Mouse (Mus musculus) brain, embryonic 14.5 days (tissue): ENCODE measurements around the gene Prkca. TPM values are rescaled to one million over a fixed set of nuclear protein-coding genes. Genes with fewer than 3 reads are reported as not detected.
A peak's percentile ranks its signal among the peaks of the same experiment; 100 is the strongest.

Experiments used
- DNase-seq: peaks from one replicate; pipeline ENCODE4 v3.0.0-alpha.2; 2011; ENCODE audit warnings: low read depth
- CTCF ChIP-seq: fragments of 200-500 bp; IDR thresholded peaks from 2 replicates; pipeline ENCODE4 v1.5.1; 2012; ENCODE audit warnings: inconsistent platforms, mild to moderate bottlenecking, moderate library complexity, borderline replicate concordance; ENCODE audit not compliant: insufficient read depth, insufficient read length; ENCODE audit errors: extremely low read depth
- POLR2A ChIP-seq: fragments of 200-500 bp; IDR thresholded peaks from 2 replicates; pipeline ENCODE4 v1.6.1; 2012; ENCODE audit warnings: mild to moderate bottlenecking, inconsistent platforms, borderline replicate concordance; ENCODE audit not compliant: poor library complexity, insufficient read depth, insufficient read length, severe bottlenecking; ENCODE audit errors: extremely low read depth
- polyA plus RNA-seq: library from polyadenylated mRNA; depleted of rRNA; stranded (reverse); fragments of >200 nt; gene quantifications from 2 replicates; pipeline ENCODE4 v1.2.3, GENCODE M21; 2012

The Prkca gene
- polyA plus RNA-seq, 1 experiment = 13.1 TPM

- no peak for DNase-seq
These were observed 315.3 kb downstream of the Prkca start for GRCm38 (mm10) chr11:108028398-108028797.

GRCm38 (mm10) chr11:108025726-108026425 is 317.9 kb downstream of the Prkca start:
- TF ChIP-seq POLR2A (no peak), CTCF (peak; percentile 80)
- peak; percentile 73 for DNase-seq

More at GRCm38 (mm10) chr11:108028398-108028797, 315.3 kb downstream of the Prkca start:
- TF ChIP-seq POLR2A = no peak
- no peak for TF ChIP-seq CTCF

- DNase-seq = peak; percentile 88
- TF ChIP-seq POLR2A (no peak), CTCF (no peak)
These were observed 320.5 kb downstream of the Prkca start for GRCm38 (mm10) chr11:108023188-108023587.

- DNase-seq = no peak
- TF ChIP-seq POLR2A (no peak), CTCF (no peak)
These were observed 322.8 kb downstream of the Prkca start for GRCm38 (mm10) chr11:108020889-108021288.

- DNase-seq = no peak
- TF ChIP-seq CTCF (no peak), POLR2A (no peak)
These were observed 328.4 kb downstream of the Prkca start for GRCm38 (mm10) chr11:108015284-108015683.

GRCm38 (mm10) chr11:108013390-108013789 is 330.3 kb downstream of the Prkca start:
- TF ChIP-seq POLR2A (no peak), CTCF (no peak)
- peak; percentile 20 for DNase-seq

- peak; percentile 44; the same call in 1 of the 2 replicates for TF ChIP-seq CTCF
- no peak for TF ChIP-seq POLR2A
- DNase-seq = no peak
These were observed 333.3 kb downstream of the Prkca start for GRCm38 (mm10) chr11:108010465-108010864.

GRCm38 (mm10) chr11:107998891-107999290 is 344.8 kb downstream of the Prkca start:
- DNase-seq = no peak

GRCm38 (mm10) chr11:107996896-107997670 is 346.6 kb downstream of the Prkca start:
- TF ChIP-seq CTCF = no peak
- no peak for TF ChIP-seq POLR2A
- no peak for DNase-seq

More at GRCm38 (mm10) chr11:107998891-107999290, 344.8 kb downstream of the Prkca start:
- TF ChIP-seq CTCF = no peak
- no peak for TF ChIP-seq POLR2A

- TF ChIP-seq POLR2A (no peak), CTCF (peak; percentile 82)
- peak; percentile 88 for DNase-seq
These were observed 349.2 kb downstream of the Prkca start for GRCm38 (mm10) chr11:107994487-107994886.

GRCm38 (mm10) chr11:107993792-107994191 is 349.9 kb downstream of the Prkca start:
- no peak for DNase-seq
- no peak for TF ChIP-seq CTCF
- no peak for TF ChIP-seq POLR2A
